Mouse (Mus musculus) heart, adult 2 months (tissue): Measurements from ENCODE around the gene Gpr152. TPM values are rescaled to one million over a fixed set of nuclear protein-coding genes. Genes with fewer than 3 reads are reported as not detected.
A peak's percentile ranks its signal among the peaks of the same experiment; 100 is the strongest.

Experiments used
- DNase-seq, 2 experiments: peaks; one replicate each; pipeline ENCODE4 v3.0.0; 2021
- H3K27ac ChIP-seq: fragments of 200-600 bp; 2 replicates; pipeline ENCODE4 v1.8.1; 2022
- H3K27me3 ChIP-seq: fragments of 200-500 bp; 2 replicates; pipeline ENCODE4 v1.6.1; 2012; ENCODE audit warnings: mild to moderate bottlenecking, low read length, inconsistent platforms, mixed read lengths; ENCODE audit not compliant: control insufficient read depth, insufficient read depth
- H3K36me3 ChIP-seq: fragments of 200-500 bp; 2 replicates; pipeline ENCODE4 v1.6.1; 2012; ENCODE audit warnings: low read length, inconsistent platforms; ENCODE audit not compliant: control insufficient read depth, insufficient read depth
- H3K4me1 ChIP-seq: fragments of 200-500 bp; 2 replicates; pipeline ENCODE4 v1.6.1; 2011; ENCODE audit warnings: low read length; ENCODE audit not compliant: control insufficient read depth, insufficient read depth
- H3K4me3 ChIP-seq: fragments of 200-600 bp; 2 replicates; pipeline ENCODE4 v1.8.1; 2022
- H3K79me2 ChIP-seq: fragments of 200-500 bp; replicated peaks from 2 replicates; pipeline ENCODE4 v1.6.1; 2012; ENCODE audit warnings: mild to moderate bottlenecking, inconsistent platforms, low read length, moderate library complexity, mixed read lengths; ENCODE audit not compliant: control insufficient read depth, insufficient read depth
- H3K9ac ChIP-seq: fragments of 200-500 bp; 2 replicates; pipeline ENCODE4 v1.6.1; 2012; ENCODE audit warnings: low read depth, mild to moderate bottlenecking, control low read depth, inconsistent platforms, low read length, mixed read lengths
- CTCF ChIP-seq: fragments of 200-600 bp; IDR thresholded peaks from 2 replicates; pipeline ENCODE4 v1.8.1; 2022; ENCODE audit warnings: antibody characterized with exemption, mild to moderate bottlenecking, moderate library complexity
- EP300 ChIP-seq: fragments of 200-500 bp; IDR thresholded peaks from 2 replicates; pipeline ENCODE4 v1.6.1; 2011; ENCODE audit warnings: low read depth, low read length, control low read depth; ENCODE audit not compliant: insufficient read depth
- POLR2A ChIP-seq: fragments of 200-500 bp; IDR thresholded peaks from 2 replicates; pipeline ENCODE4 v1.6.1; 2011; ENCODE audit warnings: mild to moderate bottlenecking, low read depth, low read length, control low read depth; ENCODE audit not compliant: insufficient read depth
- WGBS: fragments of 180-500 bp; shearing (Covaris S2); methylation state at CpG from one replicate; pipeline ENCODE4 v1.1.7; 2018; 5-methylcytosine and 5-hydroxymethylcytosine counted together
- intact Hi-C: fragments of 180-260 bp; cut with DNase I; formaldehyde crosslinking; loops from one replicate; pipeline ENCODE4 v1.15.1; 2025
- polyA plus RNA-seq: library from polyadenylated mRNA; depleted of rRNA; stranded (reverse); fragments of >200 nt; gene quantifications from 2 replicates; pipeline ENCODE4 v1.2.3, GENCODE M21; 2012
- total RNA-seq, 2 experiments: library from RNA; stranded (reverse); gene quantifications; 2 replicates each; pipeline ENCODE4 v1.2.3; 2021

Gpr152 gene
- total and polyA plus RNA-seq, 3 experiments: 0.05 to 0.12 TPM; not detected in 1

DNA sequence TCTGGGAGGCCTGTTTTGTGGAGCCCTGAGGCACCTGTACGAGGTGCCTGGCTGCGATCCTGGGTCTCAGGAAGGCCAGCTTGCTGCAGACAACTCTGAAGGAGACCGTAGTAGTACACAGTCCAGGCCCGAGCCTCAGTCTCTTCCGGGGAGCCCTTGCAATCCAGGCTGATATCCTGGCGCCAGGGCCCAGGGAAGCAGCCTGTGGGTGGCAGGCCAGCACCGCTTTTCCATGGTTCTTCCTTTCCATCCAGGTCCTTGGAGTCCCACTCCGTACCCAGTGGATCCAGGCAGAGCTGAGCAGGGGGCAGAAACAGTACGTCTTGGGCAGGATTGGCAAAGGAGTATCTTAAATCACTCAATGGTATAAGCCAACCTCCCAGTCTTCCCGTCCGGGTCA, 33.3 kb downstream of the Gpr152 start:
- H3K9ac ChIP-seq: peak overlapping the region; percentile 6; the same call in 1 of the 2 replicates
- H3K79me2 ChIP-seq: no peaks in the 10 kb centered on the region
- peak overlapping the region; percentile 92 for H3K27ac ChIP-seq
- H3K4me3 ChIP-seq: no peak overlapping the region
- H3K36me3 ChIP-seq: no peaks in the 10 kb centered on the region
- no peaks in the 10 kb centered on the region for H3K27me3 ChIP-seq
- 60% methylated on average over 11 of the region's 11 CpGs for WGBS
- intact Hi-C loops: no loop called here
- DNase-seq: peak in 1 of 2 experiments; percentile 34
- peak; percentile 51 for TF ChIP-seq CTCF
- TF ChIP-seq POLR2A: 0 out of 2 replicates have a peak, but pooled peaks have one; percentile 23
- no peak for TF ChIP-seq EP300
- H3K4me1 ChIP-seq: peaks cover 10% of the 10 kb centered on the region

- H3K79me2 ChIP-seq: no peaks in the 10 kb centered on the region
- H3K27me3 ChIP-seq: no peaks in the 10 kb centered on the region
- H3K27ac ChIP-seq: peak within 1 kb of the TSS; percentile 79
- peaks cover 7% of the 10 kb centered on the region for H3K4me1 ChIP-seq
- peak within 1 kb of the TSS; percentile 65 for H3K9ac ChIP-seq
- WGBS: 8% methylated on average over 11 of the region's 11 CpGs
- TF ChIP-seq CTCF (no peak), EP300 (no peak), POLR2A (peak; percentile 69)
- intact Hi-C loops: no loop called here
- peak within 1 kb of the TSS; percentile 36 for H3K4me3 ChIP-seq
- DNase-seq: peak; percentile 60 to 69
- no peaks in the 10 kb centered on the region for H3K36me3 ChIP-seq
Measured at GRCm38 (mm10) chr19:4175368-4175947, 35.9 kb downstream of the Gpr152 start, which contains the start of gene Carns1. TSS of gene Carns1 (minus strand) at chr19:4175479.

GRCm38 (mm10) chr19:4180411-4180810, 40.8 kb downstream of the Gpr152 start:
- intact Hi-C loops: no loop called here

DNA sequence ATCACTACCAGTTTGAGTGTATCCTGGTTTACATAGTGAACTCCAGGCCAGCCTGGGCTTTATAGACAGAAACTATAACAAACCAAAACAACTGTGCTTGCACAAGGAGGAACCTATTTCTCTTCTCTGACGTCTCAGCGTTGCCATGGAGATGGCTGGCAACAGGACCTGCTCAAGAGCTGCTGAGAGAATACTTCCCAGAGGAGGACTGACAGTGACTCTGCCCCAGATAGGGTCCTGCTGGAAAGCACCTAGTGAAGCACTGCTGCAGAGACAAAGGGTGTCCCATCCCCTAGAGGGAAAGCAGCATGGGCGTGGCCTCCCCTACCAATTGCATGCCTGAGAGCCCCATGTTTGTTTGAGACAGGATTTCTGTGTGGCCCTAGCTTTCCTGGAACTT, 42.3 kb downstream of the Gpr152 start:
- Histone ChIP-seq H3K27me3 (no peaks in the 10 kb centered on the region), H3K9ac (no peak overlapping the region), H3K36me3 (no peaks in the 10 kb centered on the region), H3K27ac (no peak overlapping the region), H3K4me1 (peaks cover 8% of the 10 kb centered on the region; the same call in 1 of the 2 replicates), H3K4me3 (no peak overlapping the region), H3K79me2 (no peaks in the 10 kb centered on the region)
- 64% methylated on average over 3 of the region's 3 CpGs for WGBS
- peak in 1 of 2 experiments; percentile 74 for DNase-seq
- intact Hi-C loops: no loop called here
- TF ChIP-seq EP300: no peak
- TF ChIP-seq POLR2A: no peak
- TF ChIP-seq CTCF: no peak

More at GRCm38 (mm10) chr19:4180411-4180810, 40.8 kb downstream of the Gpr152 start:
- Histone ChIP-seq H3K4me3 (no peak overlapping the region), H3K79me2 (no peaks in the 10 kb centered on the region), H3K27me3 (no peaks in the 10 kb centered on the region), H3K4me1 (peaks cover 8% of the 10 kb centered on the region; the same call in 1 of the 2 replicates), H3K36me3 (no peaks in the 10 kb centered on the region), H3K9ac (no peak overlapping the region), H3K27ac (no peak overlapping the region)
- WGBS: 87% methylated on average over 7 of the region's 7 CpGs
- no peak for DNase-seq
- TF ChIP-seq EP300 (no peak), POLR2A (no peak), CTCF (no peak)

DNA sequence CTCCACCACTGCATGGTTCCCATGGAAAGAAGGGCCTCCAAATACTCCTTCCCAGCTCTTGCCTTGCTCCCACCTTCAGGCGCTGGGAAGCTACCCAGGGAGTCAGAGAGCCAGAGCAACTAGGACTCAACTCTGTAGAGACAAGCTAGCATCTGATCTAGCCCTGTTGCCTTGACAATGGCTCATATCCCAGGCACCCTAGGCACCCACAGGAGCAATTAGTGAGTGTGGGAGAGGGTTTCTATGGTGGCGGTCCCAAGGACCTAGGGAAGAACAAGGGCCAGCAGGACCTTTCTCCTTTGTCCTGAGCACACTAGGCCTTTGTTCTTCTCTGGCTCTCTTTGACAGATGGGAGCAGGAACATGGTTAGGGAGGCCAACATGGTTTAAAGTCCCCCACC, 44.1 kb downstream of the Gpr152 start:
- WGBS: 92% methylated on average over 2 of the region's 2 CpGs
- intact Hi-C loops: no loop called here
- Histone ChIP-seq H3K27me3 (no peaks in the 10 kb centered on the region), H3K4me3 (no peak overlapping the region), H3K36me3 (no peaks in the 10 kb centered on the region), H3K79me2 (no peaks in the 10 kb centered on the region), H3K9ac (no peak overlapping the region), H3K4me1 (peaks cover 8% of the 10 kb centered on the region; the same call in 1 of the 2 replicates), H3K27ac (no peak overlapping the region)
- DNase-seq: no peak
- TF ChIP-seq EP300 (no peak), CTCF (no peak), POLR2A (no peak)
